Mouse (Mus musculus) heart, embryonic 15.5 days (tissue): ENCODE measurements around the gene Ppp2r5d. TPM values are rescaled to one million over a fixed set of nuclear protein-coding genes. Genes with fewer than 3 reads are reported as not detected.
A peak's percentile ranks its signal among the peaks of the same experiment; 100 is the strongest.

Experiments used
- ATAC-seq: fragments of 200-750 bp; cut with Nextera tagmentation; replicated peaks from 2 replicates; pipeline ENCODE4 v1.8.0; 2017; ENCODE audit warnings: low read depth, moderate TSS enrichment; ENCODE audit not compliant: insufficient number of reproducible peaks, insufficient read depth, low FRiP score
- H3K27ac ChIP-seq: fragments of 300-500 bp; sonication (generic); 2 replicates; pipeline ENCODE4 v1.5.1; 2015; ENCODE audit warnings: mild to moderate bottlenecking, inconsistent platforms
- H3K27me3 ChIP-seq: fragments of 300-500 bp; sonication (generic); 2 replicates; pipeline ENCODE4 v1.6.1; 2015; ENCODE audit warnings: inconsistent platforms
- H3K36me3 ChIP-seq: fragments of 300-500 bp; sonication (generic); 2 replicates; pipeline ENCODE4 v1.6.1; 2015; ENCODE audit warnings: mild to moderate bottlenecking, inconsistent platforms
- H3K4me1 ChIP-seq: fragments of 300-500 bp; sonication (generic); replicated peaks from 2 replicates; pipeline ENCODE4 v1.6.1; 2015; ENCODE audit warnings: inconsistent platforms
- H3K4me2 ChIP-seq: fragments of 300-500 bp; sonication (generic); 2 replicates; pipeline ENCODE4 v1.6.1; 2015; ENCODE audit warnings: inconsistent platforms, mild to moderate bottlenecking, moderate library complexity
- H3K4me3 ChIP-seq: fragments of 300-500 bp; sonication (generic); 2 replicates; pipeline ENCODE4 v1.5.1; 2015; ENCODE audit warnings: mild to moderate bottlenecking, inconsistent platforms
- H3K9ac ChIP-seq: fragments of 300-500 bp; sonication (generic); 2 replicates; pipeline ENCODE4 v1.6.1; 2015; ENCODE audit warnings: mild to moderate bottlenecking, inconsistent platforms
- H3K9me3 ChIP-seq: fragments of 300-500 bp; sonication (generic); replicated peaks from 2 replicates; pipeline ENCODE4 v1.6.1; 2016; ENCODE audit warnings: inconsistent platforms
- WGBS: fragments of 180-500 bp; shearing (Covaris S2); methylation state at CpG from one replicate; pipeline ENCODE4 v1.1.7; 2015; ENCODE audit warnings: mixed read lengths; 5-methylcytosine and 5-hydroxymethylcytosine counted together
- polyA plus RNA-seq: library from polyadenylated mRNA; unstranded; fragments of >200 nt; fragmentation: Nextera tagmentation; extraction: Ambion mirVana; gene quantifications from 2 replicates; pipeline ENCODE4 v1.2.1, GENCODE M21; 2015

The Ppp2r5d gene
- polyA plus RNA-seq, 1 experiment from 2014 or later = 44.6 TPM

GRCm38 (mm10) chr17:46736160-46736559 lies 31.2 kb upstream of the Ppp2r5d start:
- Histone ChIP-seq H3K9ac (no peak overlapping the region), H3K4me3 (no peak overlapping the region), H3K27ac (no peak overlapping the region), H3K36me3 (peaks cover 3% of the 10 kb centered on the region; the same call in 1 of the 2 replicates), H3K9me3 (no peaks in the 10 kb centered on the region), H3K4me1 (no peaks in the 10 kb centered on the region), H3K4me2 (no peak overlapping the region), H3K27me3 (no peaks in the 10 kb centered on the region)
- 61% methylated on average over 10 of the region's 10 CpGs for WGBS
- ATAC-seq = no peak

- Histone ChIP-seq H3K4me1 (no peaks in the 10 kb centered on the region), H3K4me2 (no peak overlapping the region), H3K9me3 (no peaks in the 10 kb centered on the region), H3K36me3 (peaks cover 3% of the 10 kb centered on the region; the same call in 1 of the 2 replicates), H3K9ac (no peak overlapping the region), H3K4me3 (no peak overlapping the region), H3K27ac (no peak overlapping the region), H3K27me3 (no peaks in the 10 kb centered on the region)
- no peak for ATAC-seq
- WGBS = 81% methylated on average over 7 of the region's 7 CpGs
Measured at GRCm38 (mm10) chr17:46735287-46735686, 30.4 kb upstream of the Ppp2r5d start.

GRCm38 (mm10) chr17:46734055-46734454 lies 29.1 kb upstream of the Ppp2r5d start:
- no peak for ATAC-seq

GRCm38 (mm10) chr17:46728904-46729318 lies 24.0 kb upstream of the Ppp2r5d start, which contains the start of gene Gnmt:
Gene Gnmt (minus strand): TSS chr17:46729168.
- Histone ChIP-seq H3K4me1 (peaks cover 16% of the 10 kb centered on the region), H3K9me3 (no peaks in the 10 kb centered on the region), H3K27ac (no peak within 1 kb of the TSS), H3K9ac (no peak within 1 kb of the TSS), H3K27me3 (peaks cover 19% of the 10 kb centered on the region), H3K4me3 (peak within 1 kb of the TSS; percentile 10; the same call in 1 of the 2 replicates), H3K4me2 (peak within 1 kb of the TSS; percentile 38), H3K36me3 (no peaks in the 10 kb centered on the region)
- 20% methylated on average over 24 of the region's 24 CpGs for WGBS
- ATAC-seq = no peak

More at GRCm38 (mm10) chr17:46734055-46734454, 29.1 kb upstream of the Ppp2r5d start:
- Histone ChIP-seq H3K9ac (no peak overlapping the region), H3K4me2 (no peak overlapping the region), H3K36me3 (peaks cover 3% of the 10 kb centered on the region; the same call in 1 of the 2 replicates), H3K27me3 (peaks cover 6% of the 10 kb centered on the region; the same call in 1 of the 2 replicates), H3K9me3 (no peaks in the 10 kb centered on the region), H3K4me1 (peaks cover under 1% of the 10 kb centered on the region; the same call in 1 of the 2 replicates), H3K27ac (no peak overlapping the region), H3K4me3 (no peak overlapping the region)
- WGBS = 87% methylated on average over 3 of the region's 3 CpGs

GRCm38 (mm10) chr17:46728496-46728895 lies 23.6 kb upstream of the Ppp2r5d start:
- peak overlapping the region; percentile 10; the same call in 1 of the 2 replicates for H3K4me3 ChIP-seq
- H3K36me3 ChIP-seq = no peaks in the 10 kb centered on the region; the same call in 1 of the 2 replicates
- no peak overlapping the region for H3K27ac ChIP-seq
- H3K9ac ChIP-seq = no peak overlapping the region
- H3K4me2 ChIP-seq = peak overlapping the region; percentile 38
- WGBS = 44% methylated on average over 11 of the region's 11 CpGs
- peaks cover 16% of the 10 kb centered on the region for H3K4me1 ChIP-seq
- H3K9me3 ChIP-seq = no peaks in the 10 kb centered on the region
- ATAC-seq = no peak
- H3K27me3 ChIP-seq = peaks cover 19% of the 10 kb centered on the region

- ATAC-seq = no peak
- 39% methylated on average over 6 of the region's 6 CpGs for WGBS
- H3K9me3 ChIP-seq = no peaks in the 10 kb centered on the region
- H3K27me3 ChIP-seq = peaks cover 19% of the 10 kb centered on the region
- H3K27ac ChIP-seq = no peak overlapping the region
- H3K4me1 ChIP-seq = peaks cover 16% of the 10 kb centered on the region
- H3K9ac ChIP-seq = no peak overlapping the region
- H3K4me2 ChIP-seq = no peak overlapping the region
- H3K4me3 ChIP-seq = no peak overlapping the region
- no peaks in the 10 kb centered on the region; the same call in 1 of the 2 replicates for H3K36me3 ChIP-seq
Measured at GRCm38 (mm10) chr17:46728021-46728420, 23.1 kb upstream of the Ppp2r5d start.

GRCm38 (mm10) chr17:46727271-46727670 lies 22.4 kb upstream of the Ppp2r5d start:
- ATAC-seq = no peak
- Histone ChIP-seq H3K36me3 (no peaks in the 10 kb centered on the region; the same call in 1 of the 2 replicates), H3K27ac (no peak overlapping the region), H3K4me3 (no peak overlapping the region; the same call in 1 of the 2 replicates), H3K9ac (no peak overlapping the region), H3K4me2 (no peak overlapping the region), H3K27me3 (peaks cover 19% of the 10 kb centered on the region), H3K4me1 (peaks cover 16% of the 10 kb centered on the region), H3K9me3 (no peaks in the 10 kb centered on the region)
- 89% methylated on average over 11 of the region's 11 CpGs for WGBS

- no peaks in the 10 kb centered on the region for H3K9me3 ChIP-seq
- H3K36me3 ChIP-seq = no peaks in the 10 kb centered on the region; the same call in 1 of the 2 replicates
- no peak overlapping the region for H3K4me2 ChIP-seq
- no peak overlapping the region for H3K27ac ChIP-seq
- WGBS = 83% methylated on average over 26 of the region's 26 CpGs
- H3K4me1 ChIP-seq = peaks cover 16% of the 10 kb centered on the region
- no peak overlapping the region for H3K9ac ChIP-seq
- no peak overlapping the region for H3K4me3 ChIP-seq
- no peak for ATAC-seq
- peaks cover 19% of the 10 kb centered on the region for H3K27me3 ChIP-seq
Measured at GRCm38 (mm10) chr17:46725731-46726645, 21.1 kb upstream of the Ppp2r5d start.

GRCm38 (mm10) chr17:46725273-46725672 lies 20.4 kb upstream of the Ppp2r5d start:
- H3K27me3 ChIP-seq = peaks cover 19% of the 10 kb centered on the region
- H3K27ac ChIP-seq = no peak overlapping the region
- no peak for ATAC-seq

GRCm38 (mm10) chr17:46724477-46725084 lies 19.7 kb upstream of the Ppp2r5d start:
- Histone ChIP-seq H3K4me1 (peaks cover 16% of the 10 kb centered on the region), H3K36me3 (no peaks in the 10 kb centered on the region; the same call in 1 of the 2 replicates)
- WGBS = 78% methylated on average over 20 of the region's 20 CpGs

More at GRCm38 (mm10) chr17:46725273-46725672, 20.4 kb upstream of the Ppp2r5d start:
- H3K4me3 ChIP-seq = no peak overlapping the region
- peaks cover 16% of the 10 kb centered on the region for H3K4me1 ChIP-seq
- 0 out of 2 replicates have a peak overlapping the region, but pooled peaks have one; percentile 25 for H3K9ac ChIP-seq
- H3K4me2 ChIP-seq = no peak overlapping the region
- 49% methylated on average over 9 of the region's 9 CpGs for WGBS
- H3K9me3 ChIP-seq = no peaks in the 10 kb centered on the region
- no peaks in the 10 kb centered on the region; the same call in 1 of the 2 replicates for H3K36me3 ChIP-seq

GRCm38 (mm10) chr17:46721077-46721476 lies 16.2 kb upstream of the Ppp2r5d start:
- 86% methylated on average over 7 of the region's 7 CpGs for WGBS
- no peak for ATAC-seq
- Histone ChIP-seq H3K4me3 (no peak overlapping the region), H3K4me1 (0 out of 2 replicates have a peak, but pooled peaks cover 4% of the 10 kb centered on the region), H3K27ac (no peak overlapping the region), H3K9ac (no peak overlapping the region), H3K9me3 (no peaks in the 10 kb centered on the region), H3K4me2 (no peak overlapping the region), H3K36me3 (no peaks in the 10 kb centered on the region; the same call in 1 of the 2 replicates), H3K27me3 (no peaks in the 10 kb centered on the region)

More at GRCm38 (mm10) chr17:46724477-46725084, 19.7 kb upstream of the Ppp2r5d start:
- no peak for ATAC-seq
- Histone ChIP-seq H3K4me2 (no peak overlapping the region), H3K4me3 (no peak overlapping the region), H3K9me3 (no peaks in the 10 kb centered on the region), H3K27me3 (peaks cover 17% of the 10 kb centered on the region), H3K9ac (no peak overlapping the region), H3K27ac (no peak overlapping the region)
